9 mouse cellular contexts compared by ENCODE assay signal in the genomic region with DNA sequence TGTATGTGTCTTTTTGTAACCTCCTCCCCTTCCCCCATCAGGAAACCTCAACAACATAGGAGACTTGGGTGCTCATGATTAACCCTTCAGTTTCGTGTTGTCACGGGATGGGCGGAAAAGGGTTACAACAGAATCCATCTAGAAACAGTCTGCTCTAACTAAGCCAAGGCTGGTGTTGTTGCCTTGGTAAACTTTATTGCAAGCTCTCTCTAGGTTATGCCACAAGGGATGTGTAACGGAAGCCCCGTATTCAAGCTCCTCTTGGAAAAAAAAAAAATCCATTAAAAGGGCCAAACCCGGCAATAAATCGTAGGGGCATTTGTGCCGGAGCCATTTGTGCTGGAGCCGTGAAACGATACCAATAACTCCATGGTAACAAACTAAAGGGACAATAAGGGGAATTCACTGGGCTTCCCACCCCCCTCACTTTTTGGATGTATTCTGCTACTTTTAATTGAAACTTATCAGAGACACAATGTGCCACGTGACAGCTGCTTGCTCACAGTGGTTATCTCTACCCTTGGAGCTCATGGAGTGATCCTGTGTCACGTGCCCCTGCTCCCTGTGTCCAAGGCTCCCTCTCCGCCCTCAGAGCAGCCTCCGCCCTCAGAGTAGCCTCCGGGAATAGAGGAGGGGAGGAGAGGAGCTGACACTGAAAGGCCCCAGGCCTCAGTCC. TPM values are rescaled to one million over a fixed set of nuclear protein-coding genes. Genes with fewer than 3 reads are reported as not detected.
A peak's percentile ranks its signal among the peaks of the same experiment; 100 is the strongest.
DNase-seq lines count a peak whose midpoint lies in the region; ATAC-seq and TF ChIP-seq lines count a peak whose summit lies in the region.
"Had no signal": no experiment of that assay in that cellular context is flagged by ENCODE, and none has a peak within 500 bp of the region (broad histone marks: within the 10 kb centered on the region; RNA-seq: fewer than 3 reads in every experiment).

No protein-coding gene starts in this region.

- H3K9ac ChIP-seq in midbrain, embryonic 11.5 days (ENCODE audit: low read length) = no peak overlapping the region
- H3K9ac ChIP-seq in midbrain, embryonic 15.5 days = no peak overlapping the region
- H3K9ac ChIP-seq in hindbrain, embryonic 12.5 days = no peak overlapping the region

- TF ChIP-seq POLR2A in thymus, adult 2 months (IDR thresholded peaks at IDR 0.05; ENCODE audit: control insufficient read depth, extremely low read depth, insufficient read depth, low read length, poor library complexity) = no peak

- no peaks in the 10 kb centered on the region for H3K4me1 ChIP-seq in midbrain, embryonic 11.5 days (ENCODE audit: control insufficient read depth, insufficient read depth, low read length)
- H3K4me1 ChIP-seq in midbrain, embryonic 15.5 days = peaks cover 8% of the 10 kb centered on the region
- H3K4me1 ChIP-seq in erythroblast, embryonic 14.5 days (ENCODE audit: control insufficient read depth) = peaks cover 58% of the 10 kb centered on the region
- peaks cover 8% of the 10 kb centered on the region; the same call in 1 of the 2 replicates for H3K4me1 ChIP-seq in hindbrain, embryonic 12.5 days
- no peaks in the 10 kb centered on the region for H3K4me1 ChIP-seq in thymus, adult 2 months (replicated peaks; ENCODE audit: control insufficient read depth, insufficient read depth, low read length)

- no peaks in the 10 kb centered on the region for H3K9me3 ChIP-seq in midbrain, embryonic 11.5 days (ENCODE audit: control insufficient read depth, low read length)
- no peaks in the 10 kb centered on the region for H3K9me3 ChIP-seq in midbrain, embryonic 15.5 days
- peaks cover 2% of the 10 kb centered on the region; the same call in 1 of the 2 replicates for H3K9me3 ChIP-seq in erythroblast, embryonic 14.5 days (ENCODE audit: control insufficient read depth, low read length)
- no peaks in the 10 kb centered on the region for H3K9me3 ChIP-seq in hindbrain, embryonic 12.5 days (replicated peaks)

- 76% methylated on average over 15 of the region's 15 CpGs for WGBS in midbrain, embryonic 11.5 days
- WGBS in midbrain, embryonic 15.5 days = 59% methylated on average over 15 of the region's 15 CpGs
- WGBS in hindbrain, embryonic 12.5 days = 51% methylated on average over 15 of the region's 15 CpGs
- WGBS in thymus, adult 2 months = 95% methylated on average over 15 of the region's 15 CpGs

- ATAC-seq in midbrain, embryonic 11.5 days (ENCODE audit: low FRiP score) = peak; percentile 61; the same call in 1 of the 2 replicates
- no peak for ATAC-seq in midbrain, embryonic 15.5 days (replicated peaks)
- peak; percentile 68; the same call in 1 of the 2 replicates for ATAC-seq in hindbrain, embryonic 12.5 days (ENCODE audit: low FRiP score)

- DNase-seq in midbrain, embryonic 11.5 days (ENCODE audit: low spot score, missing footprints) = no peak
- peak; percentile 88 for DNase-seq in liver
- peak; percentile 65 for DNase-seq in yolk sac, embryonic 10.5 days (ENCODE audit: low spot score)
- DNase-seq in left cerebral cortex, adult 11 months (ENCODE audit: low spot score) = no peak
- DNase-seq in thymus, adult 2 months = no peak

- no peak overlapping the region for H3K27ac ChIP-seq in midbrain, embryonic 11.5 days (ENCODE audit: low read depth, low read length)
- H3K27ac ChIP-seq in midbrain, embryonic 15.5 days = no peak overlapping the region
- no peak overlapping the region; the same call in 1 of the 2 replicates for H3K27ac ChIP-seq in hindbrain, embryonic 12.5 days
- H3K27ac ChIP-seq in thymus, adult 2 months (ENCODE audit: control insufficient read depth, insufficient read depth, low read length) = no peak overlapping the region

- H3K36me3 ChIP-seq in midbrain, embryonic 11.5 days (ENCODE audit: control insufficient read depth, insufficient read depth, low read length) = no peaks in the 10 kb centered on the region
- no peaks in the 10 kb centered on the region for H3K36me3 ChIP-seq in midbrain, embryonic 15.5 days (replicated peaks)
- peaks cover 2% of the 10 kb centered on the region; the same call in 1 of the 2 replicates for H3K36me3 ChIP-seq in erythroblast, embryonic 14.5 days (ENCODE audit: control insufficient read depth)
- H3K36me3 ChIP-seq in hindbrain, embryonic 12.5 days = no peaks in the 10 kb centered on the region
- no peaks in the 10 kb centered on the region for H3K36me3 ChIP-seq in thymus, adult 2 months (ENCODE audit: control insufficient read depth, insufficient read depth, low read length)

- H3K27me3 ChIP-seq in midbrain, embryonic 11.5 days (ENCODE audit: control insufficient read depth, insufficient read depth, low read length) = no peaks in the 10 kb centered on the region
- no peaks in the 10 kb centered on the region for H3K27me3 ChIP-seq in midbrain, embryonic 15.5 days (replicated peaks)
- H3K27me3 ChIP-seq in erythroblast, embryonic 14.5 days (ENCODE audit: control insufficient read depth) = peaks cover 2% of the 10 kb centered on the region
- no peaks in the 10 kb centered on the region for H3K27me3 ChIP-seq in hindbrain, embryonic 12.5 days
- no peaks in the 10 kb centered on the region for H3K27me3 ChIP-seq in thymus, adult 2 months (ENCODE audit: control insufficient read depth, insufficient read depth, low read length)
- H3K27me3 ChIP-seq: CH12.LX had no signal

- no peak overlapping the region for H3K4me2 ChIP-seq in midbrain, embryonic 11.5 days
- H3K4me2 ChIP-seq in midbrain, embryonic 15.5 days = no peak overlapping the region
- H3K4me2 ChIP-seq in hindbrain, embryonic 12.5 days (replicated peaks) = peak overlapping the region; percentile 25; the same call in 1 of the 2 replicates

- H3K4me3 ChIP-seq in midbrain, embryonic 11.5 days (ENCODE audit: low read depth, low read length) = no peak overlapping the region
- H3K4me3 ChIP-seq in midbrain, embryonic 15.5 days = no peak overlapping the region
- peak overlapping the region; percentile 49 for H3K4me3 ChIP-seq in erythroblast, embryonic 14.5 days (replicated peaks)
- H3K4me3 ChIP-seq in hindbrain, embryonic 12.5 days = no peak overlapping the region
- no peak overlapping the region for H3K4me3 ChIP-seq in thymus, adult 2 months (ENCODE audit: control insufficient read depth, insufficient read depth, low read length)

- no peak for TF ChIP-seq CTCF in thymus, adult 2 months (IDR thresholded peaks at IDR 0.05; ENCODE audit: borderline replicate concordance, control insufficient read depth, extremely low read depth, insufficient read depth, low read length, poor library complexity)

RNA-seq across cellular contexts. Expression of a gene that starts 34.3 kb away (rescaled TPM):
- not detected in 2 replicates for polyA plus RNA-seq in midbrain, embryonic 11.5 days (2014; fragmentation: Nextera tagmentation; extraction: Ambion mirVana)
- not detected in 2 replicates for polyA plus RNA-seq in midbrain, embryonic 15.5 days (2015; fragmentation: Nextera tagmentation; extraction: Ambion mirVana)
- polyA plus RNA-seq in erythroblast, embryonic 14.5 days (2012) = not detected in 2 replicates
- not detected in 2 replicates for polyA plus RNA-seq in hindbrain, embryonic 12.5 days (2016; fragmentation: Nextera tagmentation; extraction: Ambion mirVana)
- 0.39 TPM in 1 of 2 replicates, not detected in the other for polyA plus RNA-seq in thymus, adult 2 months (2012; rRNA removed)

Comparison
In these comparisons a context has a peak if more than half of its experiments do, and no peak if none do; other contexts are left out.
1. DNase-seq: peak in liver (single experiment) and yolk sac, embryonic 10.5 days (single experiment); none in midbrain, embryonic 11.5 days (single experiment), left cerebral cortex, adult 11 months (single experiment) and thymus, adult 2 months (single experiment).